Mouse (Mus musculus) ES-Bruce4 (cell line): ENCODE data around the gene Etv5.

Source experiments
- CTCF ChIP-seq: IDR thresholded peaks from one replicate; pipeline ENCODE4 v1.8.1; 2011; ENCODE audit warnings: low read depth, low read length
- POLR2A ChIP-seq: IDR thresholded peaks from one replicate; pipeline ENCODE4 v1.8.1; 2011; ENCODE audit warnings: low read length; ENCODE audit not compliant: insufficient read depth

DNA sequence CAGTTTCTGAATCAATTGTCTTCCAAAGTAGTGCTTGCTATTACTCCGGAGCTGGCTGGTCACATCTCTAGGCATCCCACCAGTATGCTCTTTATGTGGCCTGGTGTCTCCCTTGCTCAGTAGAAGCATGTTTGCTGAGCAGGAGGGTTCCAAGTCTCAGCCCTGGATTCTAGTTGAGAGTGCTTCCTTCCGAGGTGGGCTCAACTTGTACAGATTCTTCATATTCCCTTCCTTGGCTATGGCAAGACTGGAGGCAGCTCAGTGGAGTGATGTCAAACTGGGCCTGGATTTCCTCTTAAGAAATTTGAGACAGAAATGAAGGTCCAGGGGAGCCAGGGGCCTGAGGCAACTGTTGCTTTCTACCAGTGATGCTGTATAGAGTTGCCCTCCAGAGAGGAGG is 27.6 kb upstream of the Etv5 start:
- TF ChIP-seq CTCF (no peak), POLR2A (no peak)
